Mouse (Mus musculus) neural tube, embryonic 11.5 days (tissue): ENCODE data around the gene Zp1. TPM values are rescaled to one million over a fixed set of nuclear protein-coding genes. Genes with fewer than 3 reads are reported as not detected.

ENCODE experiments used
- polyA plus RNA-seq: library from polyadenylated mRNA; unstranded; fragments of >200 nt; fragmentation: Nextera tagmentation; extraction: Ambion mirVana; gene quantifications from 2 replicates; pipeline ENCODE4 v1.2.1, GENCODE M21; 2014

Gene Zp1
- polyA plus RNA-seq, 1 experiment from 2014 or later = not detected

Other genes starting within 250 kb of the Zp1 start
- not detected in 2 replicates for gene Pga5, start 242.6 kb downstream of the Zp1 start, polyA plus RNA-seq
- gene Vps37c, start 231.9 kb downstream of the Zp1 start, polyA plus RNA-seq = 34.3 and 34.4 TPM in 2 replicates
- 0.11 and 0.24 TPM in 2 replicates for gene Cd5, start 181.6 kb downstream of the Zp1 start, polyA plus RNA-seq
- not detected in 2 replicates for gene Cd6, start 90.6 kb downstream of the Zp1 start, polyA plus RNA-seq
- 0.09 and 0.53 TPM in 2 replicates for gene Slc15a3, start 80.9 kb downstream of the Zp1 start, polyA plus RNA-seq
- 82.6 and 85.5 TPM in 2 replicates for gene Tmem132a, start 50.7 kb downstream of the Zp1 start, polyA plus RNA-seq
- 49.4 and 49.5 TPM in 2 replicates for gene Tmem109, start 38.6 kb downstream of the Zp1 start, polyA plus RNA-seq
- 47.3 and 56.8 TPM in 2 replicates for gene Prpf19, start 25.4 kb downstream of the Zp1 start, polyA plus RNA-seq
- gene Ptgdr2, start 16.5 kb upstream of the Zp1 start, polyA plus RNA-seq = not detected in 2 replicates
- gene Ccdc86, start 28.6 kb upstream of the Zp1 start, polyA plus RNA-seq = 23.4 and 24.1 TPM in 2 replicates
- gene Ms4a10, start 54.0 kb upstream of the Zp1 start, polyA plus RNA-seq = not detected in 2 replicates
- not detected in 2 replicates for gene Ms4a15, start 72.6 kb upstream of the Zp1 start, polyA plus RNA-seq
- gene Ms4a18, start 97.4 kb upstream of the Zp1 start, polyA plus RNA-seq = not detected in 2 replicates
- not detected in 2 replicates for gene Ms4a8a, start 160.5 kb upstream of the Zp1 start, polyA plus RNA-seq
- not detected in 2 replicates for gene 1700017D01Rik, start 210.2 kb upstream of the Zp1 start, polyA plus RNA-seq
- gene 1700025F22Rik, start 244.7 kb upstream of the Zp1 start, polyA plus RNA-seq = not detected in 2 replicates